Mouse (Mus musculus): ENCODE results near the gene Pex19.

Pex19 gene

DNA sequence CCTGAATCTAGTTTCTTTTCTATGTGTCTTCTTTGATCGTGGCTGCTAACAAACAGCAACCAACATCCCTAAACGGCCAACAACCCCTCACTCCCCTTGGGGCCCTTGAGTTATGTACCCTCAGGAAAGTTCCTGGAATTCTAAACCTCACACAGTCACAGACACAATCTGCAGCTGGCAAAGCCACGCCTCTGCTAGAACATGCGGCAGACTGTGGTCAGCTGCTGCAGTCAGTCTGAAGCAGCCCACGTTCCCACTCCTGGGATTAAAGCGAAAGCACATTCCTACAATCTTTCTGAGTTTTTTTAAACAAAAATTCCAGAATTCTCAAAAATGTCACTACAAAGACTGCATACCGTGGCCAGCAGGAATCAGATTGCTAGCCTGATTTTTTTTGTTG, 7.0 kb downstream of the Pex19 start:
- DNase-seq (ENCODE audit: low read depth, low spot score), result no peak

DNA sequence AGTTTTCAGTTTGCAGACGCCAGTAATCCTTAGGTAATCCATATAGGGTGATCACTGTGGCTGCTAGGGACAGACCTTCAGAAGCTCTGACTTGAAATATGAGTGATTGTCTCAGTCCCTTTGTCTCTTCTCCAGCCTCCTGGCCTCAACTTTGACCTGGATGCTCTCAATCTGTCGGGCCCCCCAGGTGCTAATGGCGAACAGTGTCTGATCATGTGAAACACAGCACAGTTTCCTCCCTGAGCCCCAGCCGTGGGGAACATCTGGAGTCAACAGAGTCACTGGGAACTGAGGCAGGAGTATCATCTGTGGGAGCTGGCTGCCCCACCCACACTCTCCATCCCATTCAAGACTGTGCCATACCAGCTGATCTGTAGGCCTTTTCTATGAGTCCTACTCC, 7.5 kb downstream of the Pex19 start:
- no peak for DNase-seq (ENCODE audit: low read depth, low spot score)

DNA sequence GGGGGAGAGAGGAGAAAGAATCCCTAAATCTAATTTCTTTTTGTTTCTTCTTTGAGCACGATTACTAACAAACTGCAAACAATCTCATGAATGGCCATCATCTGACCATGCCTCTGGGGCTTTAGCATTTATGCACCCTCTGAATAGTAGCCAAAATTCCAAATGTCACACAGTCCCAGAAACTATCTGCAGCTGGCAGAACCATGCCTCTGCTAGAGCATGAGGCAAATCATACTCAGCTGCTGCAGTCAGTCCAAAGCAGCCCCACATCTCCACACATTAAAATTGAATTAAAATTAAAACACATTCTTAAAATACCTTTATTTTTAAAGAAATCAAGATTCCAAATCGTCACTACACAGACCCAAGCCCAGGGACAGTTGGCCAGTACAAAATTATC, 13.6 kb downstream of the Pex19 start:
- DNase-seq (ENCODE audit: low read depth, low spot score), result no peak

- no peak for DNase-seq (ENCODE audit: low read depth, low spot score)
These were observed 14.3 kb downstream of the Pex19 start for GRCm38 (mm10) chr1:172140825-172141224.

DNA sequence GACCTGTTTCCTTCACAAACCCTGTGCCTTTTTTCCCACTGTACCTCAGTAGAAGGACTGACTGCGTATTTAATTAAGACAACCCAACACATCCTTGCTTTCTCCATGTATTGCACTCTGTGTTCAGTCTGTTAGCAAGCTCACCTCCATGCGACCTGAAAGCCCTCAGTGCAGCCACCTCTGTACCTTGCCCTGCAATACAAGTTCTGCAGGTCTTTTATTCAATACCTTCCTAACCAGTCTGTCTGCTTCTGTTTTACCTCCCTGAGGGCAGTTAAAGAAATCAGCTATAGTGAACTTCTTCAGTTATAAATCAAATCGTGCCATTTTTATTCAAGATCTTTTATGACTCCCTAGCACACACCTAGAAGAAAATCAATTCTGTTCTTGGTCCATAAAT, 15.0 kb downstream of the Pex19 start:
- no peak for DNase-seq (ENCODE audit: low read depth, low spot score)

- DNase-seq (ENCODE audit: low read depth, low spot score), result no peak
These were observed 17.0 kb downstream of the Pex19 start for GRCm38 (mm10) chr1:172143570-172143969.

- peak; percentile 95 for DNase-seq (ENCODE audit: low read depth, low spot score)
These were observed 21.3 kb downstream of the Pex19 start, which contains the start of gene Dcaf8 for GRCm38 (mm10) chr1:172147835-172148278. Gene Dcaf8 (plus strand): TSS chr1:172148084.

DNA sequence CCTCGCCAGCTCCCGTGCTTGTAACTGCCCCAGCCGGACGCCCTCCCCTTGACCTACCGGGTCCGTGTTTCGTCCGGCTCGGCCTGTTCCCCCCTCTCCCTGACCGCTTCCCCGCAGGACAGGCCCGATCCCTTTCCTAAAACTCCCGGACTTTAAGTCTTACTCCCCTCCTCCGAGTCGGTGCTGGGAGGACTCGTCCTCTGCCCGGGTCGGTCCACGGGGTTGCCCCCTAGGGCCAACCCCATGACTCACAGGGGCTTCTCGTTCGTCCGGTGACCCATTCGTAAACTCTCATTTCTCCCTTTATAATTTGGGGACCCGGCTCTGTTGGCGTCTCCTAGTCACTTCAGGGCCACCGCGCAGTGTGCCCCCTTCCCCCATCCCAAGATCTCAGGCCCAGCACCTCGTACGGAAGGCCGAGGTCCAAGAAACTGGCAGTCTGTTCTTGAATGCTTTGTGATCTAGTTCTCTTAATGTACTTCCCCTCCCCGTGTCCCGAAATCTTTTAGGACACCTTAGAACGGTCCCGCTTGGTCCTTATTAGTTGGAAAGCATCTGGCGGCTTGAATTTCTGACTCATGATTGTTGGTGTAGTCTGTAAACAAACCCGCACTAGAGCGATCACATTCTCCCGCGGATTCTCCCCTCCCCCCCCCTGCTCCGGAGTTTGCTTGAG, 21.9 kb downstream of the Pex19 start:
- DNase-seq (ENCODE audit: low read depth, low spot score), result no peak

- no peak for DNase-seq (ENCODE audit: low read depth, low spot score)
These were observed 22.6 kb downstream of the Pex19 start for GRCm38 (mm10) chr1:172148955-172149815.

DNA sequence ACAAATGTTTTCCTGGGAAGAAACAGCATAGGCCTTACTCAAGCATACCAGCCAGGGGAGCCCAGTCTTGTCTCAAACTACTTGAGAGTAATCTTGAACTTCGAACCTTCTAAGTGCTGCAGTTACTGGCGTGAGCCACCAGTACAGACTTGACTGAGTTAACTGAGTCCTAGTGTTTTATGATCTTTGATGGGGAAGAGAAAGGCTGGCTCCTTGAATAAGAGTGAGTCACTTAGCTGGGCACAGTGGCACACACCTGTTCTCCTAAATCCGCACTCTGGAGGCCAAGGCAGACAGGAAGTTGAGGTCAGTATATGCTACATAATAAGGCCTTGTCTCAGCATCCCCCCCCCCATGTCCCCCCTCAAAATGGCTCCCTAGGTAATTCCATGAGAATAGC, 28.0 kb downstream of the Pex19 start:
- DNase-seq (ENCODE audit: low read depth, low spot score), result no peak

DNA sequence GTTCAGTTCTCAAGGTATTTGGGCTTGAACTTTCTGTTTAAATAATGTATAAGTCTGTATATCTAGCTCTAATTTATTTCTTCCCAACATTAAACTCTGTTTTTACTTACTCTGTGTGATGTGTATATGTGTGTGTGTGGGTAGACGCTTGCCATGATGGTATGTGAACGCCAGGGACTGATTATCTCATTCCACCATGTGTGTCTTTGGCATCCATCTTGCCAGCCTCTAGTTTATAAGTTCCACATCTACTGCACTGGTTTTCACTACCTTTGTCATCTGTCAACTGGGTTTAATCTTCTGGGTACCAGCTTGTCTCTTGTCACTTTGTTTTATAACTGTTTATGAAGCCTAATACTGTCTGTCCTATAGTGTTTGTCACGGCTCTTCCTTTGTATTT, 29.0 kb downstream of the Pex19 start:
- DNase-seq (ENCODE audit: low read depth, low spot score), result no peak

DNA sequence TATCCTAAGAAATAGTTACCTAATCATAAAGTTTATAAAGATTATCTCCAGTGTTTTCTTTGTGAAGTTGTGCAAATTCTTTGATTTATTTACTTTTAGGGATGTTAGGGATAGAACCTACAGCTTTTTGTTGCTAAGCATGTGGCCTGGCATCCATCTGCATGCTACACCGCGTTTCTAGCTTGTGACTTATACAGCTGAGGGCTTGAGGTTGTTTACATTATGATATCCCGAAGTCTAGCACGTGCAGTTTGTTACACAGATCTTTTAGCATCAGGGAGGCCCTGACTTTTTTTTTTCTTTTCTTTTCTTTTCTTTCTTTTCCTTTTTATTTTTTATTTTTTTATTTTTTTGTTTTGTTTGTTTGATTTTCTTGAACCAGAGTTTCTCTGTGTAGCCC, 33.4 kb downstream of the Pex19 start:
- no peak for DNase-seq (ENCODE audit: low read depth, low spot score)

DNA sequence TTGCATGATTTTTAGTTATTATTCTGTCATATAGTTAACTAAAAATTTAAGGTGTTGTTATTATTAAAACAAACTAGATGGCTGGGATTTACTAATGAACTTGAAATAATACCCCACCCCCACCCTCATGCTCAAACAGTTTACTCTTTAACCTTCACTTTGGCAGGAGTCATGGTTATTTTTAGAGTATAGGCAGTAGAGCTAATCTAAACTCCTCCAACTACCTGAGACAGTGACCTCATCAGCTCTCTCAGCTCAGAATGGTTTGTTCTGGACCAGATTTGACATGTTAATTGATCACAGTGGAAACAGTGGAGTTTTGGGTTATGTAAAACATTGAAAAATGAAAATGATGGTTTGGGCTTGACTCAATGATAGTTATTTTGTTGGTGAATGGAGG, 34.0 kb downstream of the Pex19 start:
- DNase-seq (ENCODE audit: low read depth, low spot score), result no peak

DNA sequence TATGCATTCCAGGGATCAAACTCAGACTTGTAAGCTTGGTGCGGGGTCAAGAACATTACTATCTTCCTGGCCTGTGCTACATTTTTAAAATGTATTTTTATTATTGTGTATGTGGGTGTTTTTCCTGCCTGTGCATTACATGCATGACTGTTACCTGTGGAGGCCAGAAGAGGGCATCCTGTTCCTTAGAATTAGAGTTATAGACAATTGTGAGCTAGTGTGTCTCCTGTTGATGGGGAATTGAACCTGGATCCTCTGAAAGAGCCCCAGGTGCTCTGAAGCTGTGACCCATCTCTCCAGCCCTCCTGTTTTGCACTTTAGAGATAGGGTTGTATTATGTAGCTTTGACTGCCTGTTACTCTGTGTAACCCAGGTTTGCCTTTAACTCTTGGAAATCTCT, 35.5 kb downstream of the Pex19 start:
- no peak for DNase-seq (ENCODE audit: low read depth, low spot score)

GRCm38 (mm10) chr1:172162959-172163358, 36.4 kb downstream of the Pex19 start:
- DNase-seq (ENCODE audit: low read depth, low spot score), result no peak

DNA sequence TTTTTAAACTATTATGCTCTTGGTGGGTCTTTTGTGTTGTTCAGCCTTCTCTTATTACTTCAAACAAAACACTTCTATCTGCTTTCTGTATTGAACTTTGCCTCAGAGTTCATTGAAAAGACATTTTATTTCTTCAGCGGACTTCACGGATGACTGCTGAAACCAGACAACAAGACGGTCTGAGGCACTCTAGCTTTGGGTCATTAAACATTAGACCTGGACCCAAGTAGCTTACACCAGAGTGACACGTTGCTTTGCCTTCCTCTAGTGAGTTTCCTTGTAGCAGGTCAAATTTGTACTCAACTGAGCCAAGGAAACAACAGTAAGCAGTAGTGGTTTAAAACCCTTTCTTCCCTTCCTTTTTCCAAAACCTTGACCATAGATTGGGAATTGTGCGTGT, 41.4 kb downstream of the Pex19 start:
- DNase-seq (ENCODE audit: low read depth, low spot score), result no peak

DNA sequence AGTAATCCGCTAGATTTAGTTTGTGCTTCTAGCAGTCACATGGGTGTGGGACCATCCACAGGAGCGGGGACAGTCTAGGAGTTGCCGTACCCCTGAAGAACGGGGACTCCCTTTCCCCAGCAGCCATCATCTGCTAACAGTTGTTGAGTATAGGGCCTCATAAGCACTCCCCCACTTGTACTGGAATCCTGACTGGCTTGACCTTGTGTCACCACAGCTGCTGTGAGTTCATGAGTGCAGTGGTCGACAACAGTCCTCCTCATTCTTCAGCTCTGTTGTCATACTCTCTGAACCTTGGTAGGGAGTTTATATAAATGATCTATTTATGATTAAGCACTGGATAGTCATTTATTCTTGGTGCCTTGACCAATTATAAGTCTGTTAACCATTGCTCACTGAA, 43.3 kb downstream of the Pex19 start:
- no peak for DNase-seq (ENCODE audit: low read depth, low spot score)

DNA sequence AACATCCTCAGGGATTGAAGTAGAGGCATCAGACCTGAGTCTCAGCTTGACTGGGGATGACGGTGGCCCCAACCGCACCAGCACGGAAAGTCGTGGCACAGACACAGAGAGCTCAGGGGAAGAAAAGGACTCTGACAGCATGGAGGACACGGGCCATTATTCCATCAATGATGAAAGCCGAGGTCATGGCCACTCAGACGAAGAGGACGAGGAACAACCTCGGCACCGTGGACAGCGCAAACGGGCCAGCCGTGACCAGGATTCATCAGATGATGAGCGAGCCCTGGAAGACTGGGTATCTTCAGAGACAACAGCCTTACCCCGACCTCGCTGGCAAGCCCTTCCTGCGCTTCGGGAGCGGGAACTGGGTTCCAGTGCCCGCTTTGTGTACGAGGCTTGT, 45.8 kb downstream of the Pex19 start:
- no peak for DNase-seq (ENCODE audit: low read depth, low spot score)

- DNase-seq (ENCODE audit: low read depth, low spot score), result no peak
These were observed 46.6 kb downstream of the Pex19 start for GRCm38 (mm10) chr1:172173181-172173580.

DNA sequence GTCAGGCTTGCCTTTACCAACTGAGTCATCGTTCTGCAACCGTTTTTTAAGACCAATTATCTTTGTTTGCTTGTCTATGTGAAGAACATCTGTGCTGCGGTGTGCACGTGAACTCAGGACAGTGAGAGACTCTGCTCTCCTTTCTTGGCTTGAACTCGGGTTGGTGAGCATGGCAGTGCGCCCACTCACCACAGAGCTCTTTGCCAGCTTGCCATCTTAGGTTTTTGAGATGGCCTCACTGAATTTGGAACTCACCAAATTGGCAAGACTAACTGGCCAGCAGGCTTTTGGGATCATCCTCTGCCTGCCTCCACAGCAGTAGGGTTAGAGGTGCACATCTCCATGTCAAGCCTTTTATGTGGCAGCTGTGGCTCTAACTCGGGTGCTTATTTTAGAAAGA, 51.2 kb downstream of the Pex19 start:
- no peak for DNase-seq (ENCODE audit: low read depth, low spot score)

DNA sequence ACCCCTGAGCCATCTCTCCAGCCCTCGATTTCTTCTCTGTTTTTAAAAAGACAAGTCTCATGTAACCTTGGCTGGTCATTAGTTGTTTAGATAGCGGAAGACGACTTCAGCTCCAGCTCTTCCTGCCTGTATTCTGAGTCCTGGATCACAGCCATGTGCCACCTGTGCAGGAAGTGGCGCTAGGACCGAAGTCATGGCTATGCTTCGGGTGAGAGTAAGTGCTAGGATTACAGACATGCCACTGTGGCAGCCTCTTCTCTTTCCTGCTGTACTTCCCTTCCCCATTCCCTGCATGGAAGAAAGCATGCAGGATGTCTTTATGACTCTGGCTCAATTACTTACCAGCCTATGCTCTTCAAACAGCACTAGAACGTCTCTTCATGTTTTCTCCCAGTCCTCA, 52.5 kb downstream of the Pex19 start:
- no peak for DNase-seq (ENCODE audit: low read depth, low spot score)

- no peak for DNase-seq (ENCODE audit: low read depth, low spot score)
These were observed 54.3 kb downstream of the Pex19 start for GRCm38 (mm10) chr1:172180881-172181280.

- DNase-seq (ENCODE audit: low read depth, low spot score), result no peak
These were observed 55.2 kb downstream of the Pex19 start for GRCm38 (mm10) chr1:172181777-172182176.

Data from embryo, embryonic 11.5 days (tissue).